25 mouse cellular contexts compared by ENCODE assay signal in genomic region chr17:3454850-3455249, GRCm38 (mm10).
DNase-seq lines count a peak whose midpoint lies in the region; ATAC-seq and TF ChIP-seq lines count a peak whose summit lies in the region.
"Had no signal": no experiment of that assay in that cellular context is flagged by ENCODE, and none has a peak within 500 bp of the region (broad histone marks: within the 10 kb centered on the region; RNA-seq: fewer than 3 reads in every experiment).

No protein-coding gene starts in this region.

- no peaks in the 10 kb centered on the region for H3K27me3 ChIP-seq in kidney, embryonic 15.5 days
- H3K27me3 ChIP-seq in kidney, postnatal 0 days (ENCODE audit: insufficient read depth, low read length), result no peaks in the 10 kb centered on the region
- no peaks in the 10 kb centered on the region for H3K27me3 ChIP-seq in kidney, embryonic 16.5 days (ENCODE audit: insufficient read depth, low read length)
- H3K27me3 ChIP-seq: embryonic facial prominence, embryonic 12.5 days; embryonic facial prominence, embryonic 15.5 days; heart, embryonic 13.5 days had no signal

- no peaks in the 10 kb centered on the region; the same call in 1 of the 2 replicates for H3K36me3 ChIP-seq in kidney, embryonic 15.5 days
- H3K36me3 ChIP-seq in kidney, postnatal 0 days (ENCODE audit: insufficient read depth, low read length), result 0 out of 2 replicates have a peak, but pooled peaks cover 3% of the 10 kb centered on the region
- no peaks in the 10 kb centered on the region for H3K36me3 ChIP-seq in kidney, embryonic 16.5 days (ENCODE audit: insufficient read depth, low read length)
- H3K36me3 ChIP-seq: heart, embryonic 10.5 days had no signal

- H3K9ac ChIP-seq in kidney, embryonic 15.5 days, result no peak overlapping the region
- H3K9ac ChIP-seq in kidney, postnatal 0 days (ENCODE audit: low read depth, low read length), result no peak overlapping the region
- no peak overlapping the region for H3K9ac ChIP-seq in kidney, embryonic 16.5 days (replicated peaks; ENCODE audit: low read length)
- H3K9ac ChIP-seq: embryonic facial prominence, embryonic 12.5 days; embryonic facial prominence, embryonic 15.5 days; forebrain, postnatal 0 days; heart, embryonic 13.5 days; hindbrain, embryonic 14.5 days had no signal

- no peak overlapping the region for H3K27ac ChIP-seq in kidney, embryonic 15.5 days
- H3K27ac ChIP-seq in kidney, postnatal 0 days, result 0 out of 2 replicates have a peak overlapping the region, but pooled peaks have one; percentile 25
- no peak overlapping the region for H3K27ac ChIP-seq in kidney, embryonic 16.5 days (ENCODE audit: low read length)
- H3K27ac ChIP-seq: embryonic facial prominence, embryonic 12.5 days; embryonic facial prominence, embryonic 15.5 days; gastrocnemius, adult 2 months; heart, adult 2 months; heart, embryonic 10.5 days; heart, embryonic 13.5 days; hindbrain, embryonic 14.5 days had no signal

- H3K4me3 ChIP-seq in kidney, embryonic 15.5 days (replicated peaks), result no peak overlapping the region
- no peak overlapping the region for H3K4me3 ChIP-seq in kidney, postnatal 0 days (replicated peaks; ENCODE audit: low read depth, low read length)
- no peak overlapping the region for H3K4me3 ChIP-seq in kidney, embryonic 16.5 days (ENCODE audit: low read length)
- H3K4me3 ChIP-seq: embryonic facial prominence, embryonic 12.5 days; embryonic facial prominence, embryonic 15.5 days; gastrocnemius, adult 2 months; heart, adult 2 months; heart, embryonic 10.5 days; heart, embryonic 13.5 days had no signal

- no peaks in the 10 kb centered on the region for H3K9me3 ChIP-seq in kidney, embryonic 15.5 days (replicated peaks)
- H3K9me3 ChIP-seq in kidney, postnatal 0 days (replicated peaks; ENCODE audit: low read length), result no peaks in the 10 kb centered on the region
- no peaks in the 10 kb centered on the region for H3K9me3 ChIP-seq in kidney, embryonic 16.5 days (ENCODE audit: low read length)
- H3K9me3 ChIP-seq: embryonic facial prominence, embryonic 12.5 days; embryonic facial prominence, embryonic 15.5 days; heart, embryonic 10.5 days; heart, embryonic 13.5 days had no signal

- H3K4me2 ChIP-seq in kidney, embryonic 15.5 days, result no peak overlapping the region
- no peak overlapping the region for H3K4me2 ChIP-seq in kidney, postnatal 0 days (ENCODE audit: low read length)
- H3K4me2 ChIP-seq in kidney, embryonic 16.5 days (replicated peaks; ENCODE audit: low read depth, low read length), result no peak overlapping the region
- H3K4me2 ChIP-seq: embryonic facial prominence, embryonic 12.5 days; embryonic facial prominence, embryonic 15.5 days; heart, embryonic 13.5 days; hindbrain, embryonic 14.5 days had no signal

- peak; percentile 19 for DNase-seq in kidney, adult 18-20 months
- no peak for DNase-seq in kidney, postnatal 0 days (ENCODE audit: low spot score)
- DNase-seq in yolk sac, embryonic 10.5 days (ENCODE audit: low spot score), result peak; percentile 23
- no peak for DNase-seq in thymus, adult 18-20 months
- DNase-seq: adrenal gland, adult 2 months; adrenal gland, postnatal 14 days; cerebellum, adult 11 months; cerebellum, adult 2 months; cerebellum, adult 9-11 months; cerebellum, postnatal 25 days; forebrain, postnatal 0 days; gastrocnemius, adult 2 months; gastrocnemius, postnatal 14 days; heart, postnatal 14 days; heart, postnatal 4 days had no signal

- peaks cover 7% of the 10 kb centered on the region; the same call in 1 of the 2 replicates for H3K4me1 ChIP-seq in kidney, embryonic 15.5 days
- no peaks in the 10 kb centered on the region; the same call in 1 of the 2 replicates for H3K4me1 ChIP-seq in kidney, postnatal 0 days (replicated peaks; ENCODE audit: insufficient read depth, low read length)
- peaks cover 5% of the 10 kb centered on the region; the same call in 1 of the 2 replicates for H3K4me1 ChIP-seq in kidney, embryonic 16.5 days (ENCODE audit: insufficient read depth, low read length)
- H3K4me1 ChIP-seq: embryonic facial prominence, embryonic 15.5 days had no signal

- no peak for ATAC-seq in kidney, embryonic 15.5 days (replicated peaks; ENCODE audit: low FRiP score)
- 0 out of 2 replicates have a peak, but pooled peaks have one; percentile 64 for ATAC-seq in kidney, postnatal 0 days (replicated peaks; ENCODE audit: low FRiP score, low read depth)
- ATAC-seq in kidney, embryonic 16.5 days (ENCODE audit: low FRiP score, low TSS enrichment), result no peak
- ATAC-seq: CD4-positive, CD25-positive, alpha-beta regulatory T cell, adult 4 months; forebrain, embryonic 14.5 days; forebrain, postnatal 0 days had no signal

- WGBS in kidney, embryonic 15.5 days, result 81% methylated on average over 9 of the region's 9 CpGs
- 74% methylated on average over 9 of the region's 9 CpGs for whole genome bisulfite sequencing in kidney, postnatal 0 days
- WGBS in kidney, embryonic 16.5 days, result 78% methylated on average over 9 of the region's 9 CpGs

- no peak for TF ChIP-seq CTCF in kidney, postnatal 0 days (IDR thresholded peaks at IDR 0.05; ENCODE audit: low read depth)

Comparison
In these comparisons a context has a peak if more than half of its experiments do, and no peak if none do; other contexts are left out.
1. DNase-seq: peak in kidney, adult 18-20 months (single experiment) and yolk sac, embryonic 10.5 days (single experiment); none in kidney, postnatal 0 days (single experiment) and thymus, adult 18-20 months (0 of 2).